Mouse (Mus musculus): Measurements from ENCODE around the gene Gm49387.

Gene Gm49387

GRCm38 (mm10) chr14:31640346-31640889 is at the start of gene Gm49387:
Gm49387 (minus strand) TSS chr14:31640878.
- DNase-seq (ENCODE audit: low spot score) = no peak

- DNase-seq (ENCODE audit: low spot score) = no peak
These were observed 45.6 kb upstream of the Gm49387 start for GRCm38 (mm10) chr14:31686231-31686630.

- DNase-seq (ENCODE audit: low spot score) = no peak
These were observed 45.0 kb upstream of the Gm49387 start for GRCm38 (mm10) chr14:31685680-31686079.

GRCm38 (mm10) chr14:31684343-31685040 is 43.8 kb upstream of the Gm49387 start:
- DNase-seq (ENCODE audit: low spot score) = no peak

GRCm38 (mm10) chr14:31683610-31684009 is 42.9 kb upstream of the Gm49387 start:
- no peak for DNase-seq (ENCODE audit: low spot score)

- no peak for DNase-seq (ENCODE audit: low spot score)
These were observed 41.4 kb upstream of the Gm49387 start for GRCm38 (mm10) chr14:31681931-31682555.

GRCm38 (mm10) chr14:31681291-31681690 is 40.6 kb upstream of the Gm49387 start:
- no peak for DNase-seq (ENCODE audit: low spot score)

GRCm38 (mm10) chr14:31680656-31681055 is 40.0 kb upstream of the Gm49387 start:
- no peak for DNase-seq (ENCODE audit: low spot score)

- DNase-seq (ENCODE audit: low spot score) = no peak
These were observed 31.1 kb upstream of the Gm49387 start for GRCm38 (mm10) chr14:31671635-31672320.

GRCm38 (mm10) chr14:31669642-31670490 is 29.2 kb upstream of the Gm49387 start:
- DNase-seq (ENCODE audit: low spot score) = no peak

GRCm38 (mm10) chr14:31669161-31669611 is 28.5 kb upstream of the Gm49387 start:
- no peak for DNase-seq (ENCODE audit: low spot score)

GRCm38 (mm10) chr14:31668326-31668725 is 27.6 kb upstream of the Gm49387 start:
- no peak for DNase-seq (ENCODE audit: low spot score)

- DNase-seq (ENCODE audit: low spot score) = no peak
These were observed 27.1 kb upstream of the Gm49387 start for GRCm38 (mm10) chr14:31667741-31668140.

GRCm38 (mm10) chr14:31666931-31667705 is 26.4 kb upstream of the Gm49387 start:
- no peak for DNase-seq (ENCODE audit: low spot score)

GRCm38 (mm10) chr14:31665566-31665940 is 24.9 kb upstream of the Gm49387 start:
- DNase-seq (ENCODE audit: low spot score) = no peak

GRCm38 (mm10) chr14:31664903-31665565 is 24.4 kb upstream of the Gm49387 start:
- no peak for DNase-seq (ENCODE audit: low spot score)

- no peak for DNase-seq (ENCODE audit: low spot score)
These were observed 23.6 kb upstream of the Gm49387 start for GRCm38 (mm10) chr14:31664100-31664902.

- DNase-seq (ENCODE audit: low spot score) = no peak
These were observed 22.9 kb upstream of the Gm49387 start for GRCm38 (mm10) chr14:31663376-31664099.

All from ovary, postnatal 14 days (tissue).